Mouse (Mus musculus): ENCODE measurements around the gene Lrfn3.

DNA sequence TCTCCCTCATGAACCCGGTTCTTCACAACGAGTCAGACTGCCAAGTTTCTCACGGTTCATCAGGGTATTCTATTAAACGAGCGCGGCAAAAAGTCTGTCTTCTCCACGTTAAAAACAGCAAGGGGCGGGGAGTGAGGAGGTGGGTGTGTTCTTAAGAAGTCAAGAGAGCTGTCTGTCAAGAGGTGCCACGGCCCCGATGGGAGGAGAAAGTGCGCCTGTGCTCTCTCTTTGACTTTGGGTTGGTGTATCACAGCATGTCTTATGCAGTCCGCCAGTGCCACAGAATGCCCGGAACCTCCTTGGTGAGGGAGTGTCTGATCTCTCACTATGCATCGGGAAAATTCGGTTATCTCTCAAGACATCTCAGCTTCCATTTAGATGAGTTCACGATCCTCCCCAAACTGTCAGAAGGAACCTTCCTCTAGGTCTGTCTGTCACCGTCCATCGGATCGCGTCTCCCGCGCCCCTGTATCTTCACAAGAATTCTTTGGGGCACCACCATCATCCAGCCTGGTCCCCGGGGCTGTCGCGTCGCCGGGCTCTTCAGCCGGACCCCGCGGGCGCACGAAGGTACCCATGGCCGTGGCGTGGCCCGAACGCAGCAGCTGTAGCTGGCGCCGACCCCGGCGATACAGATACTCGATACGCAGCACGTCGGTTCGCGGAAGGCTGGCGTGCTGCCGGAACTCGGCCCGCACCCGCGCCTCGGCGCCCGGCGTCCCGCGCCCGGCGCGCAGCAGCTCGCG is 40.9 kb downstream of the Lrfn3 start, which contains the start of gene E130208F15Rik:
- TF ChIP-seq CHD2 (IDR thresholded peaks at IDR 0.05; ENCODE audit: low read depth, low read length) (no peak), HCFC1 (IDR thresholded peaks at IDR 0.05; ENCODE audit: borderline replicate concordance, insufficient read depth, low read length) (0 out of 2 replicates have a peak, but pooled peaks have one; percentile 50), ZC3H11A (IDR thresholded peaks at IDR 0.05; ENCODE audit: borderline replicate concordance, low read depth, low read length) (no peak), MAFK (IDR thresholded peaks at IDR 0.05; ENCODE audit: insufficient read depth, low read depth, low read length) (no peak), ZNF384 (IDR thresholded peaks at IDR 0.05; ENCODE audit: low read depth, low read length) (no peak)

Measured in ES-E14 (cell line).